Mouse (Mus musculus) CH12.LX (cell line): ENCODE measurements around the gene Aff3. TPM values are rescaled to one million over a fixed set of nuclear protein-coding genes. Genes with fewer than 3 reads are reported as not detected.

Experiments used
- DNase-seq: peaks from one replicate; pipeline ENCODE4 v3.0.0-alpha.2; 2013; ENCODE audit errors: extremely low read depth
- H3K27ac ChIP-seq: 2 replicates; pipeline ENCODE4 v1.5.1; 2012; ENCODE audit warnings: low read depth, mild to moderate bottlenecking, control low read depth, moderate library complexity; ENCODE audit not compliant: insufficient read depth
- H3K27me3 ChIP-seq: replicated peaks from 2 replicates; pipeline ENCODE3; 2012; ENCODE audit warnings: inconsistent platforms
- H3K36me3 ChIP-seq, 2 experiments: replicated peaks in 1 of 2; 2 replicates each; pipeline versions ENCODE3 to v1.6.1; 2012; ENCODE audit warnings: inconsistent platforms in 1 of 2, low read length in 1 of 2, mild to moderate bottlenecking in 1 of 2, mixed read lengths in 1 of 2, moderate library complexity in 1 of 2; ENCODE audit not compliant: control insufficient read depth in 1 of 2, insufficient read depth in 1 of 2
- H3K4me1 ChIP-seq, 2 experiments: 2 replicates each; pipeline ENCODE4 v1.6.1; 2012; ENCODE audit warnings: inconsistent platforms in 1 of 2, moderate library complexity in 1 of 2; ENCODE audit not compliant: insufficient read depth in 2 of 2, control insufficient read depth in 1 of 2
- H3K4me2 ChIP-seq: 2 replicates; pipeline ENCODE4 v1.6.1; 2012; ENCODE audit warnings: low read depth, mild to moderate bottlenecking, control low read depth; ENCODE audit not compliant: poor library complexity, insufficient read depth, severe bottlenecking
- H3K4me3 ChIP-seq, 3 experiments: fragments of 150-350 bp in 1 of 3; sonication (generic) in 1 of 3; replicated peaks in 1 of 3; 2 replicates each; pipeline versions ENCODE3 to v1.5.1; 2011 to 2012; ENCODE audit warnings: low read depth in 2 of 3, low read length in 2 of 3, mild to moderate bottlenecking in 2 of 3, moderate library complexity in 2 of 3, control low read depth in 1 of 3, improper control_type of control experiment in 1 of 3, inconsistent platforms in 1 of 3, mixed read lengths in 1 of 3; ENCODE audit not compliant: poor library complexity in 1 of 3
- H3K79me2 ChIP-seq: replicated peaks from 2 replicates; pipeline ENCODE4 v1.6.1; 2012; ENCODE audit warnings: mild to moderate bottlenecking, moderate library complexity; ENCODE audit not compliant: control insufficient read depth, poor library complexity, insufficient read depth, severe bottlenecking; ENCODE audit errors: extremely low read depth
- H3K9ac ChIP-seq: 2 replicates; pipeline ENCODE4 v1.6.1; 2012; ENCODE audit warnings: low read depth, mild to moderate bottlenecking, control low read depth, moderate library complexity; ENCODE audit not compliant: insufficient read depth
- H3K9me3 ChIP-seq: replicated peaks from 2 replicates; pipeline ENCODE3; 2012; ENCODE audit warnings: low read length, inconsistent platforms, mixed read lengths
- CHD1 ChIP-seq: IDR thresholded peaks from 2 replicates; pipeline ENCODE4 v1.6.1; 2012; ENCODE audit warnings: low read depth, low read length, improper control_type of control experiment, inconsistent platforms
- EP300 ChIP-seq: IDR thresholded peaks from 2 replicates; pipeline ENCODE4 v1.6.1; 2011; ENCODE audit warnings: low read length, improper control_type of control experiment
- ETS1 ChIP-seq: conservative IDR thresholded peaks from 2 replicates; pipeline ENCODE4 v1.6.1; 2012; ENCODE audit warnings: low read depth, mild to moderate bottlenecking, inconsistent platforms, low read length, improper control_type of control experiment, moderate library complexity
- GABPA ChIP-seq: IDR thresholded peaks from 2 replicates; pipeline ENCODE4 v1.6.1; 2012; ENCODE audit warnings: low read depth, low read length, improper control_type of control experiment, inconsistent platforms; ENCODE audit not compliant: insufficient replicate concordance
- HCFC1 ChIP-seq: IDR thresholded peaks from 2 replicates; pipeline ENCODE4 v1.6.1; 2012; ENCODE audit warnings: low read depth, mild to moderate bottlenecking, inconsistent platforms, low read length, improper control_type of control experiment
- KAT2A ChIP-seq: IDR thresholded peaks from 2 replicates; pipeline ENCODE4 v1.6.1; 2012; ENCODE audit warnings: low read length, improper control_type of control experiment, inconsistent platforms; ENCODE audit not compliant: insufficient replicate concordance
- MEF2A ChIP-seq: IDR thresholded peaks from 2 replicates; pipeline ENCODE4 v1.6.1; 2014; ENCODE audit warnings: low read depth, mild to moderate bottlenecking, inconsistent platforms, low read length, improper control_type of control experiment, borderline replicate concordance
- NELFE ChIP-seq: IDR thresholded peaks from 2 replicates; pipeline ENCODE4 v1.6.1; 2011; ENCODE audit warnings: low read depth, low read length, improper control_type of control experiment
- RAD21 ChIP-seq: IDR thresholded peaks from 2 replicates; pipeline ENCODE4 v1.6.1; 2011; ENCODE audit warnings: low read depth, mild to moderate bottlenecking, low read length, improper control_type of control experiment, moderate library complexity
- RCOR1 ChIP-seq: conservative IDR thresholded peaks from 2 replicates; pipeline ENCODE4 v1.6.1; 2012; ENCODE audit warnings: low read depth, mild to moderate bottlenecking, inconsistent platforms, low read length, improper control_type of control experiment
- SIN3A ChIP-seq: IDR thresholded peaks from 2 replicates; pipeline ENCODE4 v1.6.1; 2012; ENCODE audit warnings: low read length, improper control_type of control experiment, inconsistent platforms
- TBP ChIP-seq: conservative IDR thresholded peaks from 2 replicates; pipeline ENCODE4 v1.6.1; 2011; ENCODE audit warnings: low read depth, low read length, improper control_type of control experiment
- UBTF ChIP-seq: IDR thresholded peaks from 2 replicates; pipeline ENCODE4 v1.6.1; 2012; ENCODE audit warnings: low read depth, mild to moderate bottlenecking, inconsistent platforms, low read length, improper control_type of control experiment, moderate library complexity
- USF2 ChIP-seq: conservative IDR thresholded peaks from 2 replicates; pipeline ENCODE4 v1.6.1; 2011; ENCODE audit warnings: low read depth, low read length, improper control_type of control experiment
- ZC3H11A ChIP-seq: IDR thresholded peaks from 2 replicates; pipeline ENCODE4 v1.6.1; 2012; ENCODE audit warnings: low read depth, mild to moderate bottlenecking, inconsistent platforms, low read length, improper control_type of control experiment
- ZNF384 ChIP-seq: IDR thresholded peaks from 2 replicates; pipeline ENCODE4 v1.6.1; 2012; ENCODE audit warnings: low read depth, low read length, improper control_type of control experiment, inconsistent platforms
- dilution Hi-C: fragments of 300-500 bp; cut with MboI; formaldehyde crosslinking; loops from 2 replicates; pipeline ENCODE4 v1.14.3; 2020; ENCODE audit warnings: low sequenced_read_pairs; ENCODE audit not compliant: extremely low pct_unique_long_range_greater_than_20kb, extremely low pct_ligation_motif_present
- in situ Hi-C: fragments of 300-500 bp; cut with MboI; formaldehyde crosslinking; loops from 3 replicates; pipeline ENCODE4 v1.14.3; 2019; ENCODE audit warnings: low sequenced_read_pairs, low pct_ligation_motif_present, low pct_unique_long_range_greater_than_20kb, mixed read lengths
- polyA plus RNA-seq: library from polyadenylated mRNA; unstranded; fragments of >175 nt; gene quantifications from 2 replicates; pipeline ENCODE4 v1.2.1, GENCODE M21; 2012; ENCODE audit warnings: low read depth; ENCODE audit not compliant: insufficient read length
- total RNA-seq, 2 experiments: library from RNA; depleted of rRNA; stranded (reverse); fragments of 300-350 nt in 1 of 2; fragments of >200 nt in 1 of 2; gene quantifications; 2 replicates each; pipeline ENCODE4 v1.2.3; 2012 to 2014

The Aff3 gene
- total and polyA plus RNA-seq, 3 experiments = 5.1 to 29.9 (median 7.7) TPM

DNA sequence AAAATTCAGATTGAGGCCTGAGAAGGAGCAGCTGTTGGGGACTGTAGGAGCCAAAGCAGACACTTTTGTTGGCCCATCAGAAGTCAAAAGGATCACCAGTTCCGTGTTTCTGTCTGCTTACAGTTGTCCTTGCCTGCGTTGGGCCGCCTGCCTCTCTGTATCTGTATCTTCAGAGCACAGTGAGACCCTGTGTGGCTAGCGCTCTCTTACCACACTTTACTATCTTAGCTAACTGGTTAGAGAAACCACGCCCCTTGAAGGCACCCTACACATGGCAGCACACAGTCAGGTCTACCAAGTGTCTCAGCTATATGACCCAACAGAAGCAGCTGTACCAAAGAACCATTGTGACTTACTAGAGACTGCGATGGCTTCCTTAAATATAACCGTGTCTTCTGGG is 30.7 kb downstream of the Aff3 start:
- no peak for DNase-seq
- in situ Hi-C loops = no loop called here
- no peak overlapping the region for H3K9ac ChIP-seq

DNA sequence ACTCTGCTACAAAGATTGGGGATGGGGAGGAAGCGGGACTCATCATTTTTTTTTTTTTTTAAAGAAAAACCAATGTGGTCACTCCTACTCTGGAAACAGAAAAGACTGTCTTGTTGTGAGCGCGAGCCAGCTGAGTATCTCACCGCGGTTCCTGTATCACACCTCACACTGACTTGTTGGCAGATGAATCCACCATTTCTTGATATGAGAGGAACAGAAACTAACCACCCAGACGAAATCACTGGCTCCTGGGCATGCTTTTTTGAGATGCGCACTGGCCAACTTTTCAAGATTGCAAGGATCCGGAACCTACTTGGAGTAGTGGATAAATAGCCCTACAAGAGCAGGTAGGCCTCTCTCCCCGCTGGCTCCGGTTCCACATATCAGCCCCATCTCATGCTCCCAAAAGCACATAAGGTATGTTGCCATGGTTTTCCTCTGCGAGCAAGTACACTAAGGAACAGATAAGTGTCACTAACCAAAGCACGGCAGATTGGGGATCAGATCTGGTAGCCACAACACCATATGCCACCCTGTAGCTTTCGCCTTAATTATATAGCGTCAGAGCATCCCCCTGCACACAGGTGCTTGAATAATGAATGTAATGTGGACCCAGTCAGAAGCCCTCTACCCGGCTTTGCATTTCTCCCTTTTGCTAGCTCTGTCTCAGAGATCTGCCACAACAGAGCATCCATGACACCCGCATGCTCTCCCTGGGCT is 32.1 kb downstream of the Aff3 start:
- Histone ChIP-seq H3K79me2 (no peaks in the 10 kb centered on the region), H3K4me2 (no peak overlapping the region)
- TF ChIP-seq UBTF (no peak), EP300 (no peak), MEF2A (no peak)
- TF ChIP-seq, all 38 proteins: peak for 0
- peaks cover 9% of the 10 kb centered on the region for H3K9me3 ChIP-seq
- in situ Hi-C loops (no loop called here), dilution Hi-C loops (no loop called here)
- peaks cover 0 to 57% of the 10 kb centered on the region in 2 experiments; a peak in 2 of 4 replicates for H3K4me1 ChIP-seq
- DNase-seq = no peak
- no peak overlapping the region for H3K9ac ChIP-seq
- H3K36me3 ChIP-seq = peaks cover 0 to 76% of the 10 kb centered on the region in 2 experiments
- no peak overlapping the region for H3K27ac ChIP-seq
- H3K4me3 ChIP-seq = no peak overlapping the region
- no peaks in the 10 kb centered on the region for H3K27me3 ChIP-seq

More for the DNA sequence above, 30.7 kb downstream of the Aff3 start:
- Histone ChIP-seq H3K4me2 (no peak overlapping the region), H3K4me1 (peaks cover 0 to 66% of the 10 kb centered on the region in 2 experiments; a peak in 2 of 4 replicates), H3K27me3 (no peaks in the 10 kb centered on the region), H3K27ac (no peak overlapping the region), H3K36me3 (peaks cover 0 to 69% of the 10 kb centered on the region in 2 experiments), H3K4me3 (no peak overlapping the region), H3K79me2 (no peaks in the 10 kb centered on the region), H3K9me3 (no peaks in the 10 kb centered on the region)
- dilution Hi-C loops = no loop called here
- no peak for TF ChIP-seq RAD21
- TF ChIP-seq SIN3A = no peak
- TF ChIP-seq KAT2A = no peak
- TF ChIP-seq ETS1 = no peak
- TF ChIP-seq CHD1 = no peak
- TF ChIP-seq TBP = no peak
- TF ChIP-seq NELFE = no peak
- no peak for TF ChIP-seq USF2
- TF ChIP-seq HCFC1 = no peak
- TF ChIP-seq GABPA = no peak
- TF ChIP-seq ZC3H11A = no peak
- TF ChIP-seq ZNF384 = no peak
- TF ChIP-seq RCOR1 = no peak
- TF ChIP-seq UBTF = no peak
